Mouse (Mus musculus) heart, postnatal 0 days (tissue): Measurements from ENCODE around the gene Mboat7. TPM values are rescaled to one million over a fixed set of nuclear protein-coding genes. Genes with fewer than 3 reads are reported as not detected.
"Not testable (repeated sequence)": the region's sequence is repeated elsewhere in the genome, so short reads cannot be mapped to it uniquely, and the experiment has no call there.

Experiments
- ATAC-seq: fragments of 200-750 bp; cut with Nextera tagmentation; 2 replicates; pipeline ENCODE4 v1.8.0; 2017; ENCODE audit warnings: low read depth, moderate number of reproducible peaks, moderate library complexity; ENCODE audit not compliant: insufficient read depth
- DNase-seq: peaks from one replicate; pipeline ENCODE4 v3.0.0-alpha.2; 2016; ENCODE audit warnings: low spot score
- H3K27ac ChIP-seq: fragments of 300-500 bp; sonication (generic); 2 replicates; pipeline ENCODE4 v1.5.1; 2014; ENCODE audit warnings: low read depth, mild to moderate bottlenecking
- H3K27me3 ChIP-seq: fragments of 300-500 bp; sonication (generic); 2 replicates; pipeline ENCODE4 v1.6.1; 2014; ENCODE audit warnings: low read length, mixed read lengths; ENCODE audit not compliant: control insufficient read depth, insufficient read depth
- H3K36me3 ChIP-seq: fragments of 300-500 bp; sonication (generic); replicated peaks from 2 replicates; pipeline ENCODE4 v1.6.1; 2014; ENCODE audit warnings: low read length, mixed read lengths; ENCODE audit not compliant: control insufficient read depth, insufficient read depth
- H3K4me1 ChIP-seq: fragments of 300-500 bp; sonication (generic); 2 replicates; pipeline ENCODE4 v1.6.1; 2014; ENCODE audit warnings: antibody characterized with exemption; ENCODE audit not compliant: control insufficient read depth, insufficient read depth
- H3K4me2 ChIP-seq: fragments of 300-500 bp; sonication (generic); 2 replicates; pipeline ENCODE4 v1.6.1; 2014; ENCODE audit warnings: low read depth, mild to moderate bottlenecking, low read length, moderate library complexity
- H3K4me3 ChIP-seq: fragments of 300-500 bp; sonication (generic); 2 replicates; pipeline ENCODE4 v1.5.1; 2014; ENCODE audit warnings: low read depth, low read length
- H3K9ac ChIP-seq: fragments of 300-500 bp; sonication (generic); replicated peaks from 2 replicates; pipeline ENCODE4 v1.6.1; 2014; ENCODE audit warnings: low read depth, low read length, mixed read lengths
- H3K9me3 ChIP-seq: fragments of 300-500 bp; sonication (generic); replicated peaks from 2 replicates; pipeline ENCODE4 v1.6.1; 2016; ENCODE audit warnings: low read length; ENCODE audit not compliant: control insufficient read depth
- CTCF ChIP-seq: IDR thresholded peaks from 2 replicates; pipeline ENCODE4 v1.5.1; 2016; ENCODE audit warnings: antibody characterized with exemption, control low read depth, low read depth
- EP300 ChIP-seq: IDR thresholded peaks from 2 replicates; pipeline ENCODE4 v1.6.1; 2016; ENCODE audit warnings: antibody characterized with exemption, low read depth
- WGBS: fragments of 180-500 bp; shearing (Covaris S2); extraction: QIAGEN DNeasy Blood & Tissue Kit; methylation state at CpG from one replicate; pipeline ENCODE4 v1.1.7; 2014; 5-methylcytosine and 5-hydroxymethylcytosine counted together
- polyA plus RNA-seq: library from polyadenylated mRNA; unstranded; fragments of >200 nt; fragmentation: Nextera tagmentation; extraction: Ambion mirVana; gene quantifications from 2 replicates; pipeline ENCODE4 v1.2.1, GENCODE M21; 2015
- total RNA-seq: library from RNA; depleted of rRNA; stranded (reverse); fragments of >200 nt; gene quantifications from 2 replicates; pipeline ENCODE4 v1.2.3, GENCODE M21; 2014; ENCODE audit warnings: low replicate concordance

Gene Mboat7
- total and polyA plus RNA-seq, 2 experiments from 2014 or later = 20.3 to 33.7 TPM

DNA sequence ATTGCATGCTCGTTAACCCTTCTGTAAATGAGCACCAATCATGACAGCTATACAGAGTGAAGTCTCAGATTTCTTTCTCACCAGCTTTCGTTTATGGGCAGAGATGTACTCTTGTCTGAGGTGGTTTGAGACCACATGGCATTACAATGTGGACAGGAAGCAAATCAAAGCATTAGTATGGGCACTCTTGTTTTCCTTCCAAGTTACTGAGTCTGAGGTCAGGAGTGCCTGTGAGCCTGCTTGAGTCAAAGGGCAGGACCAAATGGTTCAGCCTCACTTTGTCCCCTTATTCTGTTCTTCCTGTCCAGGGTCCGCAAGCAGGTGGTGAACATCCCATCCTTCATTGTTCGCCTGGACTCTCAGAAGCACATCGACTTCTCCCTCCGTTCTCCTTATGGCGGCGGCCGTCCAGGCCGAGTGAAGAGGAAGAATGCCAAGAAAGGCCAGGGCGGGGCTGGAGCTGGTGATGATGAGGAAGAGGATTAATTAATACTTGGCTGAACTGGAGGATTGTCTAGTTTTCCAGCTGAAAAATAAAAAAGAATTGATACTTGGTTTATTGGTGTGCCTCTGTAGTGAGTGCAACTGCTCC, 13.1 kb upstream of the Mboat7 start:
- no peak for DNase-seq
- 45% methylated on average over 11 of the region's 11 CpGs for WGBS
- no peak for ATAC-seq
- no peak overlapping the region for H3K9ac ChIP-seq
- H3K9me3 ChIP-seq = no peaks in the 10 kb centered on the region
- 0 out of 2 replicates have a peak overlapping the region, but pooled peaks have one; percentile 25 for H3K27ac ChIP-seq
- H3K4me1 ChIP-seq = peaks cover 16% of the 10 kb centered on the region
- peaks cover 24% of the 10 kb centered on the region for H3K36me3 ChIP-seq
- no peaks in the 10 kb centered on the region for H3K27me3 ChIP-seq
- H3K4me2 ChIP-seq = peak overlapping the region; percentile 89
- H3K4me3 ChIP-seq = no peak overlapping the region; the same call in 1 of the 2 replicates
- TF ChIP-seq EP300 (no peak), CTCF (no peak)

DNA sequence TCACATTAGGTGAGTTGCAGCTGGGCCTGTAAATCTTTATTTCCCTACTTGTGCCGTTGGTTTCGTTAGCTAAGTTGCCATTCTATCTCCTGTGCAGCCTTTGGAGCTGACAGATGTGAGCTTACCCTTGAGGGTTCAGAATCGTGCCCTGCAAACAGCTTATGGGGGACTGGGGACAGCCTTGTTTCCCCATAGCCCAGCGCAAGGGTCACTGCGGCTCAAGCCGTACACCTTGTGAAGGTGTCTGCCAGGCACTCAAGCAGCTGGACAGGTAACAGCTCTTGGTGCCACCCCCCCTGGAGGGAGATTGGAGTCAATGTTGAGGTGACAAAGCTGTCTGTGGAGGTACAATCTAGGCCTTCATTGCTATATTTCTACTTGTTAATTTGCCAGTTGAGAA, 12.6 kb upstream of the Mboat7 start:
- TF ChIP-seq CTCF = no peak
- peak overlapping the region; percentile 71 for H3K9ac ChIP-seq
- H3K27me3 ChIP-seq = no peaks in the 10 kb centered on the region
- H3K9me3 ChIP-seq = no peaks in the 10 kb centered on the region
- H3K4me1 ChIP-seq = peaks cover 16% of the 10 kb centered on the region
- H3K4me3 ChIP-seq = peak overlapping the region; percentile 66
- peaks cover 29% of the 10 kb centered on the region for H3K36me3 ChIP-seq
- no peak for ATAC-seq
- WGBS = 34% methylated on average over 6 of the region's 6 CpGs
- no peak for DNase-seq
- H3K4me2 ChIP-seq = peak overlapping the region; percentile 89
- 0 out of 2 replicates have a peak overlapping the region, but pooled peaks have one; percentile 25 for H3K27ac ChIP-seq

DNA sequence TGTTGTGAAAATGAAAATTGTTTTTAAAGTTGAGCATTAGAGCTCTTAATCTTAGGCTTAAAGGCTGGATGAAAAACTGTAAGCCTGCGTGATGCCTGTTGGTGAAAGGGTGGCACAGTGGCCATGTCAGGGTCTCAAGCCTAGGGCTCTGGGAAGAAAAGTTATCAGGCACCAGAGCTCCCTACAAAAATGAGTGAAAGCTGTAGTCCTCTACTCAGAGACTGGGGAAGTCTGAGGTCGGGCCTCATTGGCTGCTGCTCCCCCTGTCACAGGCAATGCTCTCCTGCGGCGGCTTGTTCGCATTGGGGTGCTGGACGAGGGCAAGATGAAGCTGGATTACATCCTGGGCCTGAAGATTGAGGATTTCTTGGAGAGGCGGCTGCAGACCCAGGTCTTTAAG, 12.1 kb upstream of the Mboat7 start:
- not testable (repeated sequence) for DNase-seq, H3K9me3 ChIP-seq, ATAC-seq, H3K27ac ChIP-seq, H3K27me3 ChIP-seq
- peaks cover 30% of the 10 kb centered on the region for H3K36me3 ChIP-seq
- H3K4me2 ChIP-seq = peak overlapping the region; percentile 89
- H3K4me1 ChIP-seq = peaks cover 16% of the 10 kb centered on the region
- H3K9ac ChIP-seq = peak overlapping the region; percentile 71
- H3K4me3 ChIP-seq = peak overlapping the region; percentile 66
- 3% methylated on average over 6 of the region's 7 CpGs for WGBS

DNA sequence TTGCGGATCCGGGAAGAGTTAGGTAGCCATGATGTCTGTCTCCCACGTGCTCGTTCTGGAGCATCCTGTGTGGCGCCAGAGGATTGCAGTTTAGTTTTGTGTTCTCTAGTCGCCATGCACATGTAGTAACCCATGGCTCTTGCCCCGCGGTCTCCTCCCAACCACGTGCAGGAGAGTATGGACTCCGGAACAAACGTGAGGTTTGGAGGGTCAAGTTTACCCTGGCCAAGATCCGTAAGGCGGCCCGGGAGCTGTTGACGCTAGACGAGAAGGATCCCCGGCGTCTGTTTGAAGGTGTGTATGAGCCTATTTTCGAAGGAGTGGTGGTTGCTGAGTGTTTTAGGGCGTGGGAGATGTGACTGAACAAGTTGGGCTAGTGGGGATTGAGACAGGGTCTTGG, 11.2 kb upstream of the Mboat7 start:
- peak; percentile 56 for ATAC-seq
- peak overlapping the region; percentile 66 for H3K4me3 ChIP-seq
- WGBS = under 1% methylated on average over 20 of the region's 20 CpGs

DNA sequence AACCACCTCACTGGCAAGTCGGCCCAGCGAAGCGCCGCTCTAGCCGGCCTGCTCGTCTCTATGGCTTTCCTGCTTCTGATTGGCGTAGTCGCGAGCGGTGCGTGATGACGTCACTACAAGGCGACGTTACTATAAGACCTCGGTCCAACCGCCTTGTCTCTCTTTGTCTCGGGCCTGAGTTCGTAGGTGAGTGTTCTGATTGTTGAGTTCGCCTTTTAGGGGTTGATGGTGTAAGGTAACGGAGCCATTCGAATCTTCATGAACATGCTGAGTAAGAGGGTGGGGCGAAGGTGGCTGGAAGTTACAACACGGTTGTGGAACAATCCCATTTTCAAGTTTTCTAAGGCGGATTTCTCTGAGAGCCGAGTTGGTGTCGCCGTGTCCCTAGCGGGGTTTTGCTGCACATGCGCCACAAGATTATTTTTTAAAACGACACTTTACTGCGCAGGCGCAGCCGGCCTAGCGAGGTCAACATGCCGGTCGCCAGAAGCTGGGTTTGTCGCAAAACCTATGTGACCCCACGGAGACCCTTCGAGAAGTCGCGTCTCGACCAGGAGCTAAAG, 10.6 kb upstream of the Mboat7 start, which contains the start of gene Rps9:
Gene Rps9, plus strand, starts transcription at position 115 of the 563 bp plus-strand sequence.
- peak; percentile 97 for DNase-seq
- Histone ChIP-seq H3K36me3 (peaks cover 42% of the 10 kb centered on the region), H3K4me2 (peak within 1 kb of the TSS; percentile 89), H3K9ac (peak within 1 kb of the TSS; percentile 71), H3K27me3 (no peaks in the 10 kb centered on the region), H3K9me3 (no peaks in the 10 kb centered on the region), H3K4me3 (peak within 1 kb of the TSS; percentile 66), H3K27ac (peak within 1 kb of the TSS; percentile 95), H3K4me1 (peaks cover 16% of the 10 kb centered on the region)
- TF ChIP-seq EP300 = 0 out of 2 replicates have a peak, but pooled peaks have one; percentile 62
- TF ChIP-seq CTCF = no peak; the same call in 1 of the 2 replicates
- ATAC-seq = peak; percentile 96
- WGBS = 2% methylated on average over 42 of the region's 42 CpGs

More for the DNA sequence above, 11.2 kb upstream of the Mboat7 start:
- Histone ChIP-seq H3K27me3 (no peaks in the 10 kb centered on the region), H3K4me2 (peak overlapping the region; percentile 89), H3K9ac (peak overlapping the region; percentile 71), H3K36me3 (peaks cover 37% of the 10 kb centered on the region), H3K27ac (peak overlapping the region; percentile 95), H3K9me3 (no peaks in the 10 kb centered on the region), H3K4me1 (peaks cover 16% of the 10 kb centered on the region)
- TF ChIP-seq EP300 (no peak), CTCF (no peak)
- no peak for DNase-seq
